Mouse (Mus musculus): ENCODE measurements around the gene Tmem220. TPM values are rescaled to one million over a fixed set of nuclear protein-coding genes. Genes with fewer than 3 reads are reported as not detected.
A peak's percentile ranks its signal among the peaks of the same experiment; 100 is the strongest.
"Not testable (repeated sequence)": the region's sequence is repeated elsewhere in the genome, so short reads cannot be mapped to it uniquely, and the experiment has no call there.

Tmem220 gene
- polyA plus RNA-seq, 1 experiment from 2014 or later: 0.50 TPM

DNA sequence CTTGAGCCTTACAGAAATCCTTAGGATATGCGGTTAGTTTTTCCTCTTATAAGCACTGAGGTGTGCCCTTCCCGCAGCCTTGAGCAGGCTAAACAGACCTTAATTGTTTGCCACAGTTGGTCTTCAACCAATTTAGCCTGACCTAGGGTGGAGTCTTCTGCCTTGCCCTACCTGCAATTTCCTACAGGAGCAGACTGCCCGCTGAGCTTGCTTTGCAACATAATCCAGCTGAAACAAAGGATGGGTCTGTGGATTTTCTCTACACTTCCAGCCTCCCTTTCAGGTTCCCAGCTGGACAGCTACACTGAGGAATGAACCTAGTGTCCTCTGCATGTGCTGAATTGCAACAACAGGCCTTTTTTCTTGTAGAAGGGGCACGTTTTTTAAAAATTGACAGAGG is 13.3 kb upstream of the Tmem220 start:
- H3K9me3 ChIP-seq (ENCODE audit: control insufficient read depth, low read length): no peaks in the 10 kb centered on the region
- H3K9ac ChIP-seq (ENCODE audit: low read depth, low read length): no peak overlapping the region
- H3K27ac ChIP-seq (ENCODE audit: low read depth, low read length): no peak overlapping the region
- WGBS: 34% methylated on average over 4 of the region's 4 CpGs
- H3K4me2 ChIP-seq (ENCODE audit: low read length): no peak overlapping the region
- H3K4me1 ChIP-seq (ENCODE audit: control insufficient read depth, insufficient read depth, low read depth, low read length): peaks cover 10% of the 10 kb centered on the region
- H3K27me3 ChIP-seq (replicated peaks; ENCODE audit: control insufficient read depth, insufficient read depth, low read length): no peaks in the 10 kb centered on the region
- H3K4me3 ChIP-seq (ENCODE audit: low read length): no peak overlapping the region
- no peak for ATAC-seq
- no peaks in the 10 kb centered on the region for H3K36me3 ChIP-seq (ENCODE audit: control insufficient read depth, insufficient read depth, low read length)

DNA sequence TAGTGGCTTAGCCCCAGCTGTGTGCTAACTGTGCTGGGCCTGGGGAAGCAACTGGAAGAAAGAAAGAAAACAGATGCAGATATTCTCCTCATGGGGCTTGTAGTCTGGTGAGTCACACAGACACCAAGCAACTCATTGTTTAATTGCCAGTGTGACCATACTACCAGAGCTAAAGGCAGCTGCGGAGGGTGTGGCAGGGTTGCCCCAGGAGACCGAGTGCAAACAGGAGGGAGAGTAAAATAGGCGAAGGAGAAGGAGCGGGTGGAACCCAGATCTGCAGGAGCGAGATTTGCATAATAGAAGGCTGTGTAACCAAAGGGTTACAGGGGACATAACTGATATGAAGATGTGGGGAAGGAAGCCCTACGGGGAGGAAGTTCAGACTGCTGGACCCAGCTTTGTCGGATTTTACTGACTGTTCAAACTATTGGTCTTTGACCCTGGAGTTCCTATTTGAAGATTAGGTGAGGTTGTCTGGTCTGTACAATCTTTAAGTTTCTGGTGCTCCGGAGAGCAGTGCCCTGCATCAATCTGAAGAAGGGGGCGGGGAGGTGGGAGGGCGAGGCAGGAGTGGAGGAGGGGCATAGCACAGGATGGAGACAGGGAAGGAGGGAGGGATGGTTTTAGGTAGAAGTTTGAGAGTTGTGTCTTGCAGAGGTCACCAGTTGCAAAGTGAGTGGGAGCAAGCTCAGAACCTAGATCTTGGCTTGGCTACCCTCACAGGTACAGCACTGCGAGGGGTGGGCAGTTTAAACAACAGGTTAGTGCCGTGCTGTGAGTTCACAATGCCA is 7.0 kb upstream of the Tmem220 start:
- Histone ChIP-seq H3K27ac (ENCODE audit: low read depth, low read length) (no peak overlapping the region), H3K9ac (ENCODE audit: low read depth, low read length) (no peak overlapping the region), H3K4me1 (ENCODE audit: control insufficient read depth, insufficient read depth, low read depth, low read length) (0 out of 2 replicates have a peak, but pooled peaks cover 3% of the 10 kb centered on the region), H3K9me3 (ENCODE audit: control insufficient read depth, low read length) (no peaks in the 10 kb centered on the region), H3K27me3 (replicated peaks; ENCODE audit: control insufficient read depth, insufficient read depth, low read length) (no peaks in the 10 kb centered on the region), H3K4me3 (ENCODE audit: low read length) (no peak overlapping the region), H3K36me3 (ENCODE audit: control insufficient read depth, insufficient read depth, low read length) (no peaks in the 10 kb centered on the region), H3K4me2 (ENCODE audit: low read length) (no peak overlapping the region)
- no peak for ATAC-seq
- 8% methylated on average over 12 of the region's 12 CpGs for WGBS

DNA sequence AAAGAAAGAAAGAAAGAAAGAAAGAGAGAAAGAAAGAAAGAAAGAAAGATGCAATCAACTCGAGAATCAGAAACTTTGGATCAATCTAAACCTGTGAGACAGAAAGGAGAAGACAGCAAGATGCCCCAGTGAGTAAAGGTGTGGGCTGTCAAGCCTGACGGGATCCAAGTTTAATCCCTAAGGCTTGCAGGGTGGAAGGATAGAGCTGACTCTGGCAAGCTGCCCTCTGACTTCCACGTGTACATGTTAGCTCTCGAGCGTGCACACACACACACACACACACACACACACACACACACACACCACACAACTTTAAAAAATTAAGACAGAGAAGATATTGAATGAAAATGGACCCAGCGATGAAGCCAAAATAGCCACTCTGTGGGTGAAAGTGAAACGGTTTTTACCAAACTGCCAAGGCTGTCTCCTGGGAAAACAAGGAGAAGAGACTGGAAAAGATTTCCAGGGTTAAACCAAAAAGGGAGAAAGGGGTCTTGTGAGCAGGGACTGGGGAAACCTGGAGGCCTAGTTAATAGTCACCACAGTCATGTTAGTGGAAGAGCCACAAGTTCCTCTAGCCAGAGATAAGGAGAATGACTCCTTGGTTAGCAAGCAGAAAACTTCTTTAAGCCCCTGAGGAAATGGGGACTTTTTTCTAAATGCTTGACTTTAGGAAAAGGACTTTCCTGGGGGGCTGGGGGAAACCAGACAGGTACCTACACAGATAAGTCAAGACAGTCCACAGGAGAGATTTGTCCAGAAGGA is 5.1 kb upstream of the Tmem220 start:
- Histone ChIP-seq H3K9me3 (ENCODE audit: control insufficient read depth, low read length) (no peaks in the 10 kb centered on the region), H3K9ac (ENCODE audit: low read depth, low read length) (no peak overlapping the region), H3K27ac (ENCODE audit: low read depth, low read length) (no peak overlapping the region), H3K27me3 (replicated peaks; ENCODE audit: control insufficient read depth, insufficient read depth, low read length) (no peaks in the 10 kb centered on the region), H3K4me3 (ENCODE audit: low read length) (no peak overlapping the region), H3K4me2 (ENCODE audit: low read length) (no peak overlapping the region), H3K36me3 (ENCODE audit: control insufficient read depth, insufficient read depth, low read length) (no peaks in the 10 kb centered on the region), H3K4me1 (ENCODE audit: control insufficient read depth, insufficient read depth, low read depth, low read length) (peaks cover 8% of the 10 kb centered on the region)
- 66% methylated on average over 7 of the region's 7 CpGs for WGBS
- no peak for ATAC-seq

DNA sequence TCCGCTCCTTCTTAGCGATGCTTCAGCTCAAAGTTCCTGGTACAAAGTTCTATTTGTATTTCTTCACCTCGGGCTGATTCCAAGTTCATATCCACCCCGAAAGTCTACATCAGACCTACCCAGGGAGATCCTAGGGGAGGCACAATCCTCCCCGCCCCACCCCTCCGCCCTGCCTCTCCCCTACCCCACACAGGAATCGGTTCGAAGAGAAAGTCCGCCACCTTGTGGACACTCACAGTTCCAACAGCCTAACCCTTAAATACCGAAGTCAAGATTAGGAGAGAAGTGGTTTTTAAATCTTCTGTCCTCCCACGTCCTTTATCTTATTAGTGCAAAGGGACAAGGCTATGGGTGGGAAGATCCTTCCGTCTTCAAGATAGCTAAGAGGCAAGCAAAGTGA is 4.0 kb upstream of the Tmem220 start:
- no peak overlapping the region for H3K27ac ChIP-seq (ENCODE audit: low read depth, low read length)
- no peaks in the 10 kb centered on the region for H3K36me3 ChIP-seq (ENCODE audit: control insufficient read depth, insufficient read depth, low read length)
- no peaks in the 10 kb centered on the region for H3K27me3 ChIP-seq (replicated peaks; ENCODE audit: control insufficient read depth, insufficient read depth, low read length)
- 6% methylated on average over 12 of the region's 12 CpGs for WGBS
- H3K4me2 ChIP-seq (ENCODE audit: low read length): peak overlapping the region; percentile 50
- H3K9me3 ChIP-seq (ENCODE audit: control insufficient read depth, low read length): no peaks in the 10 kb centered on the region
- no peak overlapping the region for H3K9ac ChIP-seq (ENCODE audit: low read depth, low read length)
- peak overlapping the region; percentile 12; the same call in 1 of the 2 replicates for H3K4me3 ChIP-seq (ENCODE audit: low read length)
- H3K4me1 ChIP-seq (ENCODE audit: control insufficient read depth, insufficient read depth, low read depth, low read length): peaks cover 8% of the 10 kb centered on the region
- no peak; the same call in 1 of the 2 replicates for ATAC-seq

DNA sequence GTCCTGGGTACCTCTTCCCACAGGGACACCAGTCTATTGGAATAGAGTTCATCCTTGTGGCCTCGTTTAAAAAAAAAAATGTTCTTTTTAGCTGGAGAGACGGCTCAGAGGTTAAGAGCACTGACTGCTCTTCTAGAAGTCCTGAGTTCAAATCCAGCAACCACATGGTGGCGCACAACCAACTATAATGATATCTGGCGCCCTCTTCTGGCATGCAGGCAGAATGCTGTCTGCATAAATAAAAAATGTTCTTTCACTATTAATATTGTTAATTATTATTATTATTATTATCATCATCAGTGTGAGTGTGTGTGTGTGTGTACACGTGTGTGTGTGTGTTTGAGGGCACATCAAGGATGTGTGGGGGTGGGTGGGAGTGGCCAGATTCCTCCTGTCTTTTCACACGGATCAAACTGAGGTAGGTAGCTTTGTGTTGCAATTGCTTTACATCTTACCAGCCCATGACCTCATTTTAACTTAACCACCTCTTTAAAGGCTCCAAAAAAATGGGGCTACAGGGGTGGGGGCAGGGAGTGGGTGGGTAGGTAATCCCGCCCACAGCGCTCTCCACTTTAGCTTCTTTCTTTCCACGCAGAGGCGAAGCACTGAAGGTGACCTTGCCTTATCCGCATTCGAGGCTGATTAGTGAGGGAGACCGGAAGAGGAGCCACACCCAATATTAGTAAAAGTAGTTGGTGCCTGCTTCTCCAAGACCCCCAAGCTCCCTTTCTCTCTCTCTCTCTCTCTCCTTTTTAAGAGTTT is 2.4 kb upstream of the Tmem220 start:
- Histone ChIP-seq H3K9me3 (ENCODE audit: control insufficient read depth, low read length) (no peaks in the 10 kb centered on the region), H3K9ac (ENCODE audit: low read depth, low read length) (no peak overlapping the region), H3K4me3 (ENCODE audit: low read length) (no peak overlapping the region), H3K4me1 (ENCODE audit: control insufficient read depth, insufficient read depth, low read depth, low read length) (peaks cover 8% of the 10 kb centered on the region), H3K27ac (ENCODE audit: low read depth, low read length) (no peak overlapping the region), H3K4me2 (ENCODE audit: low read length) (no peak overlapping the region), H3K27me3 (replicated peaks; ENCODE audit: control insufficient read depth, insufficient read depth, low read length) (no peaks in the 10 kb centered on the region), H3K36me3 (ENCODE audit: control insufficient read depth, insufficient read depth, low read length) (no peaks in the 10 kb centered on the region)
- WGBS: 89% methylated on average over 13 of the region's 13 CpGs
- ATAC-seq: no peak

GRCm38 (mm10) chr11:67023191-67023590 is 1.8 kb upstream of the Tmem220 start:
- not testable (repeated sequence) for H3K4me2 ChIP-seq (ENCODE audit: low read length); ATAC-seq; H3K9ac ChIP-seq (ENCODE audit: low read depth, low read length)

GRCm38 (mm10) chr11:67023802-67024340 is 1.1 kb upstream of the Tmem220 start:
- peaks cover 8% of the 10 kb centered on the region for H3K4me1 ChIP-seq (ENCODE audit: control insufficient read depth, insufficient read depth, low read depth, low read length)
- H3K36me3 ChIP-seq (ENCODE audit: control insufficient read depth, insufficient read depth, low read length): no peaks in the 10 kb centered on the region
- H3K4me3 ChIP-seq (ENCODE audit: low read length): no peak overlapping the region
- no peak overlapping the region for H3K9ac ChIP-seq (ENCODE audit: low read depth, low read length)
- ATAC-seq: no peak
- peak overlapping the region; percentile 65 for H3K4me2 ChIP-seq (ENCODE audit: low read length)
- H3K27me3 ChIP-seq (replicated peaks; ENCODE audit: control insufficient read depth, insufficient read depth, low read length): no peaks in the 10 kb centered on the region
- no peaks in the 10 kb centered on the region for H3K9me3 ChIP-seq (ENCODE audit: control insufficient read depth, low read length)
- 16% methylated on average over 6 of the region's 6 CpGs for WGBS
- H3K27ac ChIP-seq (ENCODE audit: low read depth, low read length): no peak overlapping the region

More at GRCm38 (mm10) chr11:67023191-67023590, 1.8 kb upstream of the Tmem220 start:
- H3K9me3 ChIP-seq (ENCODE audit: control insufficient read depth, low read length); H3K4me1 ChIP-seq (ENCODE audit: control insufficient read depth, insufficient read depth, low read depth, low read length); H3K4me3 ChIP-seq (ENCODE audit: low read length); H3K27ac ChIP-seq (ENCODE audit: low read depth, low read length); H3K36me3 ChIP-seq (ENCODE audit: control insufficient read depth, insufficient read depth, low read length); H3K27me3 ChIP-seq (replicated peaks; ENCODE audit: control insufficient read depth, insufficient read depth, low read length): not testable (repeated sequence)
- WGBS: 65% methylated on average over 1 of the region's 1 CpGs

DNA sequence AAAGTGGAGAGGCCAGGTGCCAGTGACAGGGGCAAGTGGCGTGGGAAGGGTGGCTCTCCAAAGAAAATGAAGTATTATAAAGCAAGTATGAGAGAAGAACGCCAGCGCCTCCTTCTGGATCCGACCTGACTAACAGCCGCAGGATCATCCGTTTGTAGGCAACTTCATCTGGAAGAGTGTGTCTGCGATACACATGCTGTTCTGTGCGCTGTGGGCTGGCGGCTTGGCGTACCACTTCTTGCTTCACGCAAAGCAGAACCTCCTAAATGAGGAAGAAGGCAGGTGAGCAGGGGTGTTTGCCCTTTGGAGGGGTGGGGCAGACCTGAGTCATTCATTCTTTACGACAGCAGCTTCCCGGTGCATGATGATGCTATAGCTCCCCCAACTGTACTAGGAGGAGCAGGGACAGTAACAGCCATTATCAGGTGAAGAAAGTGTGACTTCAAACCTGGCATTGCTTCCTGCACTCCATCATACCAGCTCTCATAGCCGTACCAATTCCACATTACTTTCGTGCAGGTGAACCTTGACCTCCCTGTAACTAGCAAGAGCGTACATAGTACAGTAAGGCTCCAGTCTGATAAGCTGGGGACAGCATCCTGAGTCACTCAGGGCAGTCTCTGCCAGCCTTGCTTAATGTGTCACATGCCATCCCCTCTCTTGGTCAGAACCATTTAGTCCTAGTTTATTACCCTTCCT is 6.1 kb downstream of the Tmem220 start:
- 59% methylated on average over 16 of the region's 16 CpGs for WGBS
- H3K9me3 ChIP-seq (ENCODE audit: control insufficient read depth, low read length): no peaks in the 10 kb centered on the region
- no peak overlapping the region for H3K4me2 ChIP-seq (ENCODE audit: low read length)
- no peak for ATAC-seq
- no peak overlapping the region for H3K27ac ChIP-seq (ENCODE audit: low read depth, low read length)
- no peak overlapping the region for H3K4me3 ChIP-seq (ENCODE audit: low read length)
- H3K4me1 ChIP-seq (ENCODE audit: control insufficient read depth, insufficient read depth, low read depth, low read length): no peaks in the 10 kb centered on the region
- no peaks in the 10 kb centered on the region for H3K27me3 ChIP-seq (replicated peaks; ENCODE audit: control insufficient read depth, insufficient read depth, low read length)
- no peak overlapping the region for H3K9ac ChIP-seq (ENCODE audit: low read depth, low read length)
- H3K36me3 ChIP-seq (ENCODE audit: control insufficient read depth, insufficient read depth, low read length): no peaks in the 10 kb centered on the region
